Mouse (Mus musculus) fibroblast of lung, adult 2 months (primary cell): ENCODE data around the gene Mmp20.

Source experiments
- DNase-seq: peaks from one replicate; pipeline ENCODE4 v3.0.0-alpha.2; 2011; ENCODE audit warnings: low read depth

Mmp20 gene

GRCm38 (mm10) chr9:7627931-7628330 lies at the start of gene Mmp20:
Mmp20 (plus strand) TSS chr9:7628231.
- no peak for DNase-seq

- DNase-seq: no peak
Observed at GRCm38 (mm10) chr9:7590063-7590462, 38.0 kb upstream of the Mmp20 start.

GRCm38 (mm10) chr9:7593272-7593812 lies 34.7 kb upstream of the Mmp20 start:
- no peak for DNase-seq

GRCm38 (mm10) chr9:7594816-7595540 lies 33.1 kb upstream of the Mmp20 start:
- peak; percentile 82 for DNase-seq

- DNase-seq: peak; percentile 24
Observed at GRCm38 (mm10) chr9:7602982-7603742, 24.9 kb upstream of the Mmp20 start.

GRCm38 (mm10) chr9:7604005-7604404 lies 24.0 kb upstream of the Mmp20 start:
- DNase-seq: no peak

- DNase-seq: no peak
Observed at GRCm38 (mm10) chr9:7605638-7606037, 22.4 kb upstream of the Mmp20 start.

- no peak for DNase-seq
Observed at GRCm38 (mm10) chr9:7622582-7622981, 5.4 kb upstream of the Mmp20 start.

- DNase-seq: no peak
Observed at GRCm38 (mm10) chr9:7633936-7634335, 5.9 kb downstream of the Mmp20 start.

- no peak for DNase-seq
Observed at GRCm38 (mm10) chr9:7647901-7648300, 19.9 kb downstream of the Mmp20 start.

GRCm38 (mm10) chr9:7650397-7651180 lies 22.6 kb downstream of the Mmp20 start:
- no peak for DNase-seq

- no peak for DNase-seq
Observed at GRCm38 (mm10) chr9:7652351-7653085, 24.5 kb downstream of the Mmp20 start.

- DNase-seq: no peak
Observed at GRCm38 (mm10) chr9:7657946-7658345, 29.9 kb downstream of the Mmp20 start.

- no peak for DNase-seq
Observed at GRCm38 (mm10) chr9:7659469-7660020, 31.5 kb downstream of the Mmp20 start.

- DNase-seq: no peak
Observed at GRCm38 (mm10) chr9:7661371-7661770, 33.3 kb downstream of the Mmp20 start.

- no peak for DNase-seq
Observed at GRCm38 (mm10) chr9:7669674-7670073, 41.6 kb downstream of the Mmp20 start.

GRCm38 (mm10) chr9:7672985-7673384 lies 45.0 kb downstream of the Mmp20 start:
- DNase-seq: no peak

- peak; percentile 13 for DNase-seq
Observed at GRCm38 (mm10) chr9:7678154-7678837, 50.3 kb downstream of the Mmp20 start.

- no peak for DNase-seq
Observed at GRCm38 (mm10) chr9:7682081-7682618, 54.1 kb downstream of the Mmp20 start.

GRCm38 (mm10) chr9:7686024-7686423 lies 58.0 kb downstream of the Mmp20 start:
- DNase-seq: no peak
